Mouse (Mus musculus): ENCODE data around the gene Vdac1.

The Vdac1 gene

DNA sequence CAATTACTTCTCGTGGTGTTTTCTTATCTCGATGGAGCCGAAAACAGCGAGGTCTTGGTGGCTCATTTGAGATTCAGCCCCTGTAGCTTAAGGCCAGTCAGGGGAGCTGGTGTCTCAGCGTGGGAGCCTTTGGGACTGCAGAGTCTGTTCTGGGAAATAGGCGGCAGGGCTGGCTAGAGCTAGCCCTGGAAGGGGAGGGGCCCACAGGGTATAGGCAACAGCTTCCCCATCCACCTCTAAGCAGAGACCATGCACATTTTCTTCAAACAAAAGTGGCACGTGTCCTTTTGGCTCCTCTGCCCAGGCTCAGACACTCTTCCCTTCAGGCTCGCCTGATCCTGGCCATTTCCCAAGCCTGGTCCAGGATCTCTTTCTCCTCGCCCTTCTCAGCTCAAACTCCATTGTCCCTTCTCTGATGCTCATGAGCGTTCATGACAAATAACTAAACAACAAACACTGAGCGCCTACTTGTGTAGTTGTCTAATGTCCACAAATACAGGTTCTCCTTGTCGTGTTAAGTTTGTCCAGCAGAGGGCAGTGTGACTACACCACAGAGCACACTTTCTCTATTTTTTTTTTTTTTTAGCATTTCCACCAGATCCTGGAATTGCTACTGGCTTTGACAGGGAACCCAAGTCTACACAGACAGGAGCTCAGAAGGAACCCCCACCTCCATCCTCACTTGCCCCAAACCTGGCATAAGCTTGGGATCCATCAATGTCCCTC, 60.6 kb downstream of the Vdac1 start:
- DNase-seq (ENCODE audit: low spot score): no peak

DNA sequence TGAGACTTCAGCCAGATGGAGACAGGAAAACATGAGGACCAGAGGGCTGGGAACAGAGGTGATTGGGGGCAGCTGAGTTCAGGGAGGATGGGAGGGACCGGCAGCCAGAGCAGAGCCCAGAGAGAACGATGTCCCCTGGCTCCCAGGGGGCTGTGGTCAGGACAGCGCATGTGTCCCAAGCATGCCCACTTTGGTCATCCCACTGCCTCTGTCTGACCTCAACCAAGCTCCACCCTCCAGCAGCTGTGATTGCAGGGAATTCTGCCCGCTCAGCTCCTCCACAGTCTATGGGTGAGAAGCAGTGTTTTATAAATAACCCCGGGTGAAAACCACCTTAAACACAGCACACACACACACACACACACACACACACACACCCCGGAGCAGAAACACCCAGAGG, 68.8 kb downstream of the Vdac1 start:
- DNase-seq (ENCODE audit: low spot score): no peak

DNA sequence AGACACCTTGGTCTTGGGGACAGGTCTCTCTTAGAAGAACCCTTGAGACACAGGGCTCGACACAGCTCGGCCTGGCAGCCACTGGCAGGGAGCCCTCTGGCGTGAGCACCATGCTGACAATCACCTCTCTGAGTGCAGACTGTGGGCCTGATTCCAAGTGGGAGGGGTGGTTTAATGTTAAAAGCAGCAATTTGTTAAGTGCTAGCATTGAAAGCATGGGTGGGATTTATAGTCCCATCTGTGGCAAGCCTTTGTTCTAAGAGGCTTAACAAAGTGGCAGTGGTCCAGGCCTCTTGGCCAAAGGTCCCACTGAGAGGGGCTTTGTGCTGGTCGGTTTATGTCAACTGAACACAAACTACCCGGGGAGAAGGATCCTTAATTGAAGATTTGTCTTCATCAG, 70.9 kb downstream of the Vdac1 start:
- DNase-seq (ENCODE audit: low spot score): no peak

DNA sequence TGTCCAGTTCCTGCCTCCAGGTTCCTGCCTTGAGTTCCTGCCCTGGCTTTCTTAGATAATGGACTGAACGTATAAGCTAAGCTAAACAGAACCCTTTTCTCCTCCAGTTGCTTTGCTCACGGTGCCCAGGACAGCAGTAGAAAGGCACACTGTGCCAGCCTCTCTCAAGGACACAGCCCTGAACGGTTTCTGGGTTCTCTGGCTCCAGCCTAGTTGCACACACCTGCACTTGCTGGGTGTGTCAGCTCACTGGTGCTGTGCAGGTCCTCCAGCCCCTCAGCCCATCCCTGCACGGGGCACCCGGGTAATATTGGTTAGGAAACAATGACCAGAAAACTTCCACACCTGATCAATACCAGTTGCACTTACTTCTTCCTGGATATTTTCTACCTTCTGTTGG, 71.5 kb downstream of the Vdac1 start:
- DNase-seq (ENCODE audit: low spot score): no peak

DNA sequence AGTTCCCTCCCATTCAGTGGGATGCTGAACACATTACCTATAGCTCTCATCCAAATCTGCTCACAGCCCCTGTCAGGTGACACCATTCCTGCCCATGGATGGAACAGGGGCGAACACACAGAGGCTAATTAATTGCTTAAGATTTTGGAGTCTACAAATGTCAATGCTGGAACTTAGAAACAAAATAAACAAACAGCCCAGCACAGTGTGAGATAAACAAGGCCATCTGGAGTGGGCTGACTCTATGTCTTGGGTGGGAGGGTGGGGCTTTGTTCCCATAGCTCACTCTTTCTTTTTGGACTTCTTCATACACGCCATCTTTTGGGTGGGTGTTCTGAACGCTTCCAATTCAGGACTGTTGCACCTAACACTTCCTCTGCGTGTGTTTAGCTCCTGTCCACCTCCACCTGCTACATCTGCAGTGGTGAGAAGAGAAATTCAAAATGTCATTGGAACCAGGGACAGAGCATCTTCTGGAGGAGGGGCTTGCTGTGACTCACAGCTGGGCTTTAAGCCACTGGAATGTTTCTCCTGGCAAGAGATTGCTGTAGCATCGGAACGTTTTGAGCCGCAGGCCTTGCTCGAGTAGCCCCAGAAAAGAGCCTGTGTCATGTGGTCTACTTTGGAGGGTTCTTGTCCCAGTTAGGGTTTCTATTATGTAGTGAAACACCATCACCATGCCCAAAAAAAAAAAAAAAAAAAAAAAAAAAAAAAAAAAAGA, 72.6 kb downstream of the Vdac1 start:
- no peak for DNase-seq (ENCODE audit: low spot score)

DNA sequence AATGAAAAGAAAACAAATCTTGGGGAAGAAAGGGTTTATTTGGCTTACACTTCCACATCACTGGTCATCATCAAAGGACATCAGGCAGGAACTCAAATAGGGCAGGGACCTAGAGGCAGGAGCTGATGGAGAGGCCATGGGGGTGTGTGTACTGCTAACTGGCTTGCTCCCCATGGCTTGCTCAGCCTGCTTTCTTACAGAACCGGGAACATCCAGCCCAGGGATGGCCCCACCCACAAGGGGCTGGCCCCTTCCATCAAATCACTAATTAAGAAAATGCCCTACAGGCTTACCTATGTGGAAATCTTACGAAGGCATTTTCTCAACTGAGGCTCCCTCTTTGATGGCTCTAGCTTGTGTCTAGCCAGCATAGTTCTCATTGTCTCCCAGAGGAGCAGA, 73.1 kb downstream of the Vdac1 start:
- DNase-seq (ENCODE audit: low spot score): no peak

DNA sequence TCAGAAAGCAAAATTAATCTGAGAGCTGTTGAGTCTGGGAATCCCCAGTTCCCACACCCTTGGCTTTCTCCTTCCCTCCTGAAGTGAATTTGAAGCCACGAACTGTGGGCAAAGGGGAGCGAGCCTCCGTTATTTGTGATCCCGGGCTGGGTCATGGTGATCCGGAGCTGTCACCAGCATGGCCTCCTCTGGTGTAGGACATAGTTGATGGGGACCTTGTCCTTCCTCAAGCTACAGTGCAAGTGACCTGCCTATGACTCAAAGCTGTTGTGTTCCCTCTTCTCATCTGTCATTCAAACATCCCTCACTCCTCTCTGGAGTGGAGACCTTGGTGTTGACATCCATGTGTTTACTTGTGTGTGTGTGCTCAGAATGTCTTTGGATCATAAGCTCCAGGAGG, 74.8 kb downstream of the Vdac1 start:
- DNase-seq (ENCODE audit: low spot score): no peak

DNA sequence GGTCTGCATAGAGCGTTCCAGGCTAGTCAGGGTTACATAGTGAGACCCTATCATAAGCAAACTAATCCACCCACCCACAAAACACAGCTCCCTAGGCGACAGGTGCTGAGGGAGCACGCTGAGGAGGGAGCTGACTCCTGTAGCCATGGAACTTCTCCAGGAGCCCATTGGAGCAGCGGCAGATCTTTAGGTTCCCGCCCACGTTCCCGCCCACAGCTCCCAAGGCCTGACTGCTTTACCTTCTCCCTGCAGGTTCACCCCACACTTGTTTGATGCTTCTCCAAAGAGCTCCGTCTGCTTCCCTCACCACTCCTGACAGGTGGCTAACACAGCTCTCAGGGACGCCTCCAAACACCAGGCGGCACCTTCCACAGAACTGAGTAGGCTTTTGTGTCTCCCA, 76.5 kb downstream of the Vdac1 start:
- no peak for DNase-seq (ENCODE audit: low spot score)
